Mouse (Mus musculus) NIH3T3 (cell line): ENCODE results near the gene Mgat5.

Source experiments
- DNase-seq: peaks from one replicate; pipeline ENCODE4 v3.0.0-alpha.2; 2012; ENCODE audit warnings: low read depth

Mgat5 gene

DNA sequence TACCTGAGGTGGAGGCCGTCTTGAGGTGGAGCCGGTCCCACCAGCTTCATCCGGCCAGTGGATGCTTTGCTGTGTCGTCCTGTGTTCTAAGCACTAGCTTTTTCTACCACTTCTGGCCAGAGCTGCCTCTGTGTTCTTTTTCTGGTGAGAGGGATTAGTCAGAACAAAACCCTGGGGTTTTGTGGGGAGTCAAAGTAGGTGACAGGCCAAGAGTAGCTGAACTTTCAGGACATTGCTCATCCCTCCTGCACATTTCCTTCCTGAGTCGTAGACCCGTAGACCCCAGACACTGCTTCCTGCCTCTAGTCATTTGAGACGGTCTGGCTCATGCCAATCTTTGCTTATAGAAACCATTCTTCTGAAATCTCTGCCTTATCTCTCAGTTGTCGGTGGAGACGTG lies 140.1 kb downstream of the Mgat5 start:
- no peak for DNase-seq

DNA sequence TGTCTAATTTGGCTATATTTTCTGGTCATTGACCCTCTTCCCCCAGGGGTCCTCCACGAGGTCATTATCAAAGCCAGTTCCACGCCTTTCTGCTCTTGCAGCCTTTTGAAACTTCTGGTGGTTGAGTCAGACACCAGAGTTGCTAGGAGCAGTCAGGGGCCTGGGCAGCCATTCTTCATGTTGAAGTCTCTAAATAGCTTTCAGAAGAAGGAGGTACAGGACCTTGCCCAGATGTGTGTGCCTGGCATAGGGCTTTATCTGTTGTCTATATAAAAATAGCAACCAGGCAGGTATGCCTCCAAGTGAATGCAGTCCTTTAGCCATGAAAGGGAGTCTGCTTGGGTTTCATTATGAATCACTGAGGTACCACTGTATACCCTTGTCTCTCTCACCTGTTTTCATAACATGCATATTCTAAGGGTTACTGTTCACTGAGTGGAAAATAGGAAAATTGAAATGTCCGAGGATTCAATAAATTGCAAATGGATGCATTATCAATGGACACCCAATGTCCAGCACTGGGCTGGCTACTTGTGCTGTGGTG lies 141.9 kb downstream of the Mgat5 start:
- DNase-seq, result no peak

DNA sequence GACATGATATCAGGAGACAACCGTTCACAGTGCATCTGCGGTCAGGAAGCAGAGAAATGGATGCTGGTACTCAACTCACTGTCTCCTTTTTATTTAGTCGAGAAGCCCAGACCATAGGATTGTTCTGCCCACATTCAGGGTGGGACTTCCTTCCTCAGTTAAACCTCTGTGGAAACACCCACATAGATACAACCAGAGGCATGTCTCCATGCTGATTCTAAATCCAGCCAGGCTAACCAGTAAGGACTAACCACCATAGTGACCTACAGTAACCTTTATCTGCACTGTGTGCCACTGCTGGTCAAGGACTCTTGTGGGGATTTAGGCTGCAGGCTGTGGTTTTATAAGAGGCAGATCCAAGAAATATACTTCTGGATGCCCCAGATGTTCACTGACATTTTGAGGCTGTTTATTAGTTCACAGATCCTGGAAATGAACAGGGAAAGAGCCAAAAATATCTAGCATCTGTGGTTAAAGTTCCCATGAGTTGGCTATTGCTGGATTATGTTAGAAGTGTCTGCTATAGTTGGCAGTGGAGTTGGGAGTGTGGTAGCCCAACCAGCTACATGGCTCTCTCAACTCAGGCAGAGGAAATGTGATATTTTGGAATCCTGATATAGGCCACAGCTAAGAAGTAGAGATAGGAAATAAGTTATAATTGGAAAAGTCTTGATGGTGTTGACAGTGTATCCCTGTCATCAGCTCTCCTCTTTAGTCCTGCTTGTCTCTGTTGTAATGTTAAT lies 143.2 kb downstream of the Mgat5 start:
- peak; percentile 62 for DNase-seq

DNA sequence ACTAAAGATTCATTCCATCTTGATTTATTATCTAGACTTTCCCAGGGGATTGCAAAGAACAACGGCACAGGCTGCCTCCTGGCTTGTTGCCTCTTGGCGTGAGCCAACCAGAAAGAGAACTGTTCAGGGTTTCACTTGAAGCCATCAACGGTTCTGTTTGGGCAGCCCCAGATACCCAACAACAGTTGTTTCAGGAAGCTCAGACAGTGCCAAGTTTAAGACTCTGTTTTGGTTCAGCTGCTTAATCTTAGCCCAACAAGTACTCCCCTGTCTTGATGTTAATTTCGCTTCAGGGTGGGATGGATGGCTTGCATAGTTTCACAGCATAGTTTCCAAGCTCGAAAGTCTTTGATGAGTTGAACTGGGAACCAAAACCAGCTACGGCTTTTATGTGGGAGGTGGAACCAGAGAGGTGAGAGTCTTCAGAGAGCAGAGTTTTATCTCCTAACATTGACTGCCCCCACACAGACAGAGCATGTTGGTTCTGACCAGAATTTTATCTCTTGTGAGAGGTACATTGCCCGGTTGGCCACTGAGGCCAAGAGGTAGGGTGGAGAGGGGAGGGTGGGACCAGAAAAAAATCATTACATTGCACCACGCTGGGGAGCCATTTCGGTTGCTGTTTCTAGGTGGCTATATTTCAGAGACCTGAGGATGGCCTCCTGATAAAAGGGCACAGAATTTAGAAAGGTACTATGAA lies 144.0 kb downstream of the Mgat5 start:
- peak; percentile 68 for DNase-seq

DNA sequence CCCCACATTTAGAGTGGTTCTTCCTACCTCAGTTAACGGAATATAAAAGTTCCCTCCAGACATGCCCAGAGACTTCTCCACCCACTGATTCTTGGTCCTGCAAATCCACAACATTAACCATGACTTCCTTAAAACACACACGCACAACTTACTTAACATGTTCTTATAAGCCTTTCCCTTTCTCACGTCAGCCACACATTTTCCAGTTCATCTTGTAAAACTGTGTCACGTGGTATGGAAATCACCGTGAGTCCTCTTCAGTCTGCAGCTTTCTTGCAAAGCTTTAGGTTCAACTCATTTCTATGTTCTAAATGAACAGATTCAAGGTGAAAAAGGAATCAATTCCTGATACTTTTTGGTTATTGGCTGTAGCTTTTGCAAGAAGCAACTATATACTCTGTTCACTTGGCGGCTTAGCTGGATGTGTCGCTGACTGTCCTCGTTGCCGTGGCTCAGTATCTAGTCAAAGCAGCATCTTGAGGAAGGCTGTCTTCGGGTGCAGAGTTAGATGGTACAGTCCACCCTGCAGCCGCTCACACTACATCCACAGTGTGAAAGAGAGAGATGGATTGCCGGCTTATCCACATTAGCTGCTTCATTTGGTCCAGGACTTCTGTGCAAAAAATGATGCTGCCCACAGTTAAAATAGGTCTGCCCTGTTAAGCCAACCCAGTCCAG lies 146.7 kb downstream of the Mgat5 start:
- no peak for DNase-seq

DNA sequence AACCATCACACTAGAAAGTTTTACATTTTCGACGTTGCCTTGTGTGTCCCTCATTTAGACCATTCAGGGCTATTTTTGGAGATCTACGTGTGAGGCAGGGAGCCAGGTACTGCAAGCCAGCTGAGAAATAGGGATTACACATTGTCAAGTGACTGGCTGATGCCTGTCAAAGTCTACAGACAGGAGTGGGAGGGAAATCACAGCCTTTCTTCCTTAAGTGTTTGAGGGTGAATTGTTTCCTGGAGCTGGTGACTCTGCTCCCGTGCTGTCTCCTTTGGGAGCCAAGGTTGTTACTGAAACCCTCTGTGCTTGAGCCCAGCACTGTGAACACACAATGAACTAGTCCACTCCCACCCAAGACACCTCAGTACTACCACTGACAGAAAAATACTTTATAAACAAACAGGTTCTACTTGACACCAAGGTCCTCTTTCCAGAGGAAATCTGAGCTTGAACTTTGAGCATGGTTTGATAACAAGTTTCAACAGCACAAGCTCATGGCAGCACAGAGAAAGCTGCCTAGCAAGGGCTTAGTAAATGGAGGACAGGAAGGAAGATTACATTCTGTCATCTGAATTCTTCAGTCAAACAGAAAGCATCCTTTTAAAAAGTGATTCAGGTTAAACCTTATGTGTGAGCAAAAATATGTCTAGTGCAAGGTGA lies 147.4 kb downstream of the Mgat5 start:
- peak; percentile 18 for DNase-seq

DNA sequence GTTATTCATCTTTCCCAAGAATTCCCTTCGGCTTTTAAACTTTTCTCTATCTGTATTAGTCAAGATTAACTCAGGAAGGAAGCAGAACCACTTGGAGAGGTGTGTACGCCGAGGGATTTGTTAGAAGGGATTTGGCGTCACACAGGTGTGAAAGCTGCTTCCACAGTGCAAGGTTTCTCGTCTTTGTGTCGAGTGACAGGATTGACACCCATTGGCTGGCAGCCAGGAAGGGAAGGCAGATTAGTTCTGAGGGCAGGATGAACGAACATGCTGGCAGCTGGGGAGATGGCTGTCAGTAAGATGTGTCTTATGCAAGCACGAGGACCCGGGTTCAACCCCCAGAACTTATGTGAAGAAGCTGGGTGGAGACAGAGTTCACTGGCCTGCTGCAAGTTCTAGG lies 148.6 kb downstream of the Mgat5 start:
- no peak for DNase-seq

DNA sequence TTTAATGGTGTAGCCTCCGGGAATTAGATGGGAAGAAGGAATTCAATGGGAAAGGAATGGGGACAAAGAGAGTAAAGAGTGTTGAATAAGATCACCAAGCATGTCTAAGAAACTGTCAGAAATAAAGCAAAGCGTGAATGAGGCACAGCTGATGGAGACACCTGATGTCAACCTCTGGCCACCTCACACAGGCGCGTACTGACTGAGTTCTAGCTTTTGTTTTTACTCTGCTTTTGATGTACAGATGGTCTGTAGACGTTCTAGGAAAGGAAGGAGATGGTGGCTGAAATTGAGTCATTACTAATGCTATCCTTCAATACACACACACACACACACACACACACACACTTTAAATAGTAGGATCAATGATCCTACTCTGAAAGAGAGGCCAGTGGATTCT lies 149.3 kb downstream of the Mgat5 start:
- no peak for DNase-seq

DNA sequence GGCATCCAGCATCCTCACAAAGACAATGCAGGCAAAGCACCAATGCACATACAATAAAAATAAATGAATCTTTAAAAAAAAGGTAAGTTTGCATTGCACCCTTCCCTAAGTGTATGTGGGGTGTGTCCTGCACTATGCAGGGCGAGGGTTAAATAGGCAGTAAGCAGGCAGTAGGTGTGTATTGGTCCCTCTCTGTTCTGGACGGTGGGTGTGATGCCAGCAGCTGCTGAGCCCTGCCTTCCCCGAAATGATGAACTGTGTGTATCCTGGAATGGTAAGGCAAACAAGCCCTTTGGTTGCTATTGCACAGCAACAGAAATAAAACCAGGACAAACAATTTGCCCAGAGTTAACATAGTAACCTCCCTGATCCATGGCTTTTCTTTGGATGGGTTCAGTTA lies 150.2 kb downstream of the Mgat5 start:
- no peak for DNase-seq

DNA sequence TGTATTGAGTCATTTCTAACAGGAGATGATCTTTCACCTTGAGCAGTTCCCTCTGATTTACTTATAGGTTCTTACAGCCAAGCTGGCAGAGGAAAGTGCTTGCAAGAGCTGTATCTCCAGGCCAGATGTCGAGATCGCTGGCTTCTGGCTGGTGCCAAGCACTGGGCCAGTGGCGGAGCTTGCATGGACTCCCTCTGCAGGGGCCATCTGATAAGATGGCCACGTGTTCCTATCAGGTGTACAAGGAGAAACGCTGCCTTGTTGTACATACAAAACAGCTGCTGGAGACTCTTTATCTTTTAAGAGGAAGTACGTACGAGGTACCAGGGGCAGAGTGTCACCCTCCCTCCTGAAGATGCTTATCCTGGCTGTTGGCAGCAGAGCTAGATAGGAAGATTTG lies 158.8 kb downstream of the Mgat5 start:
- DNase-seq, result no peak

DNA sequence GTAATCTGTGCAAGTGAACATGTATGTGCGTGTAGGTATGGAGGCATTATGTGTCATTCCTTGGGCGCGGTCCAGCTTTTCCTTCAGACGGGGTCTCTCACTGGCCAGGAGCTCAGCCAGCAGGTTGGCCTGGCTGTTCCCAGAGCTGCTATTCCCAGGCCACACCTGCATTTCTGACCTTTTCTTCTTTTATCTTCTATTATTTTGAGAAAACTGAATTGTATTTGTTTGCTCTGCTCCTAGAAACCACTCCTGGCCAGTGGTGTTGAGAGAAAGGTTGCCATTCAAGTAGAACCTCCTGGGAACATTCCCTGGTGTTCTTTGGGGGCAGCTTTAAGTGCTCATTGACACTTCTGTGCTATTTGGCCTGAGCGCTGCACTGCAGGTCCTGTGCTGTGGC lies 160.9 kb downstream of the Mgat5 start:
- no peak for DNase-seq

DNA sequence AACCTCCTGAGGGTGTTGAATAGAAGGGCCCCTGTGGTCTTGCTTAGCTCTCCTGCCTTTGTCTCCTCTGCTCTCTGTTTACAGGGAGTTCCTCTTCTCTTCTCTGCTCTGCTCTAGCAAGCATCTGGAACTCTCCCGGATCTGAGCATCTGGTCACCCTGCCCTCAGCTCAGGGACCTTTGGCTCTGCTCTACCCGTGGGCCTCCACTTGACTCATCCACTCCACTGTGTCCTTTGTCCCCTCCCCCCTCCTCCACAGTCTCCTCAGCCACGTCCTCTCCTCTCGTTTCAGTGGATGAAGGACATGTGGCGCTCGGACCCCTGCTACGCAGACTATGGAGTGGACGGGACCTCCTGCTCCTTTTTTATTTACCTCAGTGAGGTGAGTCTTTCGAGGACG lies 161.3 kb downstream of the Mgat5 start:
- no peak for DNase-seq

DNA sequence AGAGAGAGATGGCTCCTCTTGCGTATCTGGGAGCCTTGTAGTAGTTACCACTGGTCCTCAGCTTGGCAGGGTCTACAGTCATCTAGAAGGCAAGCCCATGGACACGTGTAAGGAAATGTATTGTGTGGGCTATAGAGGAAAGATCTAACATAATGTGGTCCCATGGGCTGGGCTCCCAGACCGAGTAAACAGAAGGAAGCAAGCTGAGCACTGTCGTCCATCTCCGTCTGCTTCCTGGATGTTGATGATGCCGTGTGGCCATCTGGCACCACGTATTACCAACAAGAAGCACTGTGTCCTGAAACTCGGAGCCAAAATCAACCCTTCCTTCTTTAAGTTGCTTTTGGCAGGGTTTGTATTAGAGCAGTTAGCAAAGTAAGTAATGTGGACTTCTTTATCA lies 163.7 kb downstream of the Mgat5 start:
- no peak for DNase-seq

DNA sequence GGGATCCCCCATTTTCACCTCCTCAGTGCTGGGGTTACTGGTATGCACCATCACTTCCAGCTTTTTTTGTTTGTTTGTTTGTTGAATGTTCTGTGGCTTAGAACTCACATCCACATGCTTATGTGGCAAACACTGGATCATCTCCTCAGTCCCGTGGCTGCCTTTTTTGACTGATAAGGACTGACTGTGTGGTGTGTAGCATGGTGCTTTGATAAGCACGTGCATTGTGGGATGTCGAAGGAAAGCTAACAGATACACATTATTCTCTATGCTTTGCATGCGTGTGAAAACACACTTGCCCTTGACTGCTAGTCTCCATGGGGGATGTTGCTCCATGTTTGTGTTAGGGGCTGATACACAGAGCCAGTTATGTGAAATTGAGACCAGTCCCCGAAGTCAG lies 164.7 kb downstream of the Mgat5 start:
- DNase-seq, result no peak

DNA sequence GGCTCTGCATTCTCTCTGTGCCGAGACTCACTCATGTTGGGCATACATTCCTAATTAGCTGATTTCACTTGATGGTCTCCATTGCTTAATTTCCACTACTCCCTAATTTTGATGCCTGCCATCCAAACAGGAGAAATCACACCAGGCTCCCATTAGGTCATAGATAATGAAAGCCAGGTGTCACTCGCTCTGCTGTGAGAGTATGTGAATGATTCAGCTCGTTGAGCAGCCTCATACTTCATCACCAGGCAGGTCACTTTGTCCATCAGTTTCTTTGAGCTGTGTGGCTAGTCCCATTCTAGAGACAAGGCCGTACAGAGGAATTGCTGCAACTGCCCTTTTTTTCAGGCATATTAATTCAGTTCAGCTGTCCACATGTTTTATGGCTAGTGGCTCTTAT lies 167.3 kb downstream of the Mgat5 start:
- peak; percentile 63 for DNase-seq

DNA sequence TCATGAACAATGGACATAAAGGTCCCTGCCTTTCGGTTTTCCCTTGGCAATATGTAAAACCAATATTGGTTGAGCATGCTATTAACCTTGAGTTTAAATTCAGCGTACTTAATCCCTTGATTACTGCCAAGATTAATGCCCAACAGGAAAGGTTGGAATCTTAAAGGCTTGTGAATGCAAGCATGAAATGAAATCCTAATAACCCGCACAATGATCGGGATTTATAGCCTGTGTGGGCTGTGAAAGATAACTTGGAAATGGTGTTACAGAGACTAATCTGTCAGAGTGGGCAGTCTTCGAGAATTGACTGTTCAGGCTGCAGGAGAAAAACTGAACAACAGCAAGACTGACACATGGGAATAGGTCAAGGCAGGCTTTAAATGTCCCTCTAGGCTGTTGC lies 168.7 kb downstream of the Mgat5 start:
- no peak for DNase-seq

DNA sequence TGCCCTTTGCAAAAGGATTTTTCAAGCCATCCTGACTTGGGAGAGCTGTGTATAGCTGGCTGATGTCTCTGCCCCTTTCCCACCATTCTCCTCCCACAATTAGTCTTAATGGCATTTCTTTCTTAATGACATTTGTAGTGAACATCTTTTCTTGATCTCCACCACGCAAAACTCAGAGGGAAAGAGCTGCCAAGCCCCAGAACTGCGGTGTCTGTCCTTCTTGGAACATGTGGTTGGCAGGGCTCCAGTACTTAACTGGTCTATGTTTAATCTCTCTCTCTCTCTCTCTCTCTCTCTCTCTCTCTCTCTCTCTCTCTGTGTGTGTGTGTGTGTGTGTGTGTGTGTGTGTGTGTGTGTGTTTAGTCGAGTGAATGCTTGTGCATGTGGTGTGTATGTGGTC lies 169.3 kb downstream of the Mgat5 start:
- no peak for DNase-seq

DNA sequence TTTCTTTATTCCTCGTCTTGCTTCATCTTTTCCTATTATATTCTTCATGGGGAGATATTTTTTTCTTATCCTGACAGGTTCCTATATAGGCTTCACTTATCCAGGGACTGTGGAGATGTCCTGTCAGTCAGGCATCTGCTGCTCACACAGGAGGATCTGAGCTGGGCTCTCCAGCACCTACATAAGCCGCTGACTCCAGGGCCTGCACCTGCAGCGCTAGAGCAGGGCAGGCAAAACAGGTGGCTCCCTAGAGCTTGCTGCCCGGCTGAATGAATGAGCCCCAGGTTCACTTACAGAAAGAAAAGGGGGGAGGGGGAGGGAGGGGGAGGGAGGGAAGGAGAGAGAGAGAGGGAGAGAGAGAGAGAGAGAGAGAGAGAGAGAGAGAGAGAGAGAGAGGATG lies 175.3 kb downstream of the Mgat5 start:
- no peak for DNase-seq

DNA sequence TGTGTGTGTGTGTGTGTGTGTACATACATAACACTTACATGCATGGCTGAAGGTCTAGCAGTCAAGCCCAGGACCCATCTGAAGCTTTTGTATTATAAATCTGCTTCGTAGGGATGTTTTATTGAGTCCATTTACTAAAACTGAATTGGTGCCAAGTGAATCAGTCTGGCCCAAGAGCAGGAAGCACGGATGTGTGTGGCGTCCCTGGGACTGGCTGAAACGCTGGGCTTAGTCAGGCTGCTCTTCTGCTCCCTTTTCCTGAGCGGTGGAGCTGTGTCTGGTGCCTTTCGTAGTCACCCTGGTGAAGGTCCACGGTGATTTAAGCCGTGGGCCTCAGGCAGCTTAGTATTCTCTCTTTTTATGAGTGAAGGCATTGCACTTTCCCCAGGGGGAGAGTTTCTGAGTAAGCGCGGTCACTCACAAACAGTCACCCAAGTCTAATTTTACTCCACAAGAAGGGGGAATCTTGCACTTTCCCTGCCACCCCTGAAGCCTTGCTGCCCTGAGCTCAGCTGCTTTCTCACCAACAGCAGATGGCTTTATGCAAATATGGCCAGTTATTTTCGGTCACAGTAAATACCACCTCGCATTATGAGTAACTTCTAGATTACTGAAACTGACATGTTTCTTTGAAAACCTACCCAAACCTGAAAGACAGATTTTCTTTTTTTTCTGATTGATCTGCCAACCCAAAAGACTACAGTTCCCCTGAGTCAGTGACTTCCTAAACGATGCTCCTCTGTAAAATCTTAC lies 176.1 kb downstream of the Mgat5 start:
- peak; percentile 77 for DNase-seq

DNA sequence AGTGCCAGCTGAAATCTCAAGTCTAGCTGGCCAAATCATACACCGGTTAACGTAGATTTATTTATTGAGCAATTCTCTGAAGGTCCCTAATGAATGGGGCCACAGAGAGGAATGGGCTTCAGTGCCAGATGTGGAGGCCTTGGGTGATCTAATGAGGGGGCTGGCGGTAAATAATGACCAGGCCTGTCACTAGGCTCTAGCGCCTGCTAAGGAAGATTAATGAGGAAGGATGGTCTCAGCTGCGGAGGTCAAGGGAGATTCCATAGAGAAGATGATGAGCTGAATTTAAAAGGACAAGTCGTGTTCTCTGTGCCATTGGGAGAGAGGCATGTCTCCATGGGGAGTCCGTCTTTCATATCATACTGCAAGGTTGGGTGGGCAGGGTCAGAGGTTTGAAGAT lies 178.3 kb downstream of the Mgat5 start:
- no peak for DNase-seq

DNA sequence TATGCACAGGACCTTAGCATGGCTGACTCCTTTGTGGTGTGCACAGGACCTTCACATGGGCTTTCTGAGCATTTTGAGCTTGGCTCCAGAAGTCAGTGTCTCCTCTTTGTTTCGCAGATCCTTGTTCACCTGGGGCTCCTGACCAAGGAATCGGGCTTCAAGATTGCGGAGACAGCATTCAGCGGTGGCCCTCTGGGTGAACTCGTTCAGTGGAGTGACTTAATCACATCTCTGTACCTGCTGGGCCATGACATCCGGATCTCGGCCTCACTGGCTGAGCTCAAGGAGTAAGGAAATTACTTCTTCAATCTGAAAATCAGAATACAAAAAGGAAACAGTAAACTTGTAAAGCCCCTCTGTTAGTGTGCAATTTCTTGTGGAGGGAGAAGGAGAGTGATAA lies 182.4 kb downstream of the Mgat5 start:
- no peak for DNase-seq

DNA sequence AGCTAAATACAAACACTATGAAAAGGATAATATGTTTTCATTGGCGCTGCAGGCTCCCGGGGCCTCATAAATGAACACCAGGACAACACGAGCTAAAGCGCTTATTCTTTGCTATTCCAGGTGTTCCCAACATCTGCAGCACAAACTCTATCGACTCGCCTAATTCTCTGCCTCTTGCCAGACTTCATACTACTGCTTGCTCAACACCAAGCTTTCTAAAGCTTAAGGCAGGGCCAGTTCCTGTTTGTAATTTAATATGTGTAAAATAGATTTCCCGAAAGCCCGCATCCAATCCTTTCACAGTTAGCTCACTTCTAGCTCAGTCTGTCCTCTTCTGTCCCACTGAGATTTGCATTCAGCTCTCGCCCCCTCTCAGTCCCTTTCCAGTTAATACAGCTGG lies 182.8 kb downstream of the Mgat5 start:
- DNase-seq, result no peak
